Mouse (Mus musculus): ENCODE measurements around the gene Irf9. TPM values are rescaled to one million over a fixed set of nuclear protein-coding genes. Genes with fewer than 3 reads are reported as not detected.

Irf9 gene
- polyA plus RNA-seq, 1 experiment from 2014 or later: 10.4 TPM

- no peak overlapping the region for H3K4me3 ChIP-seq (ENCODE audit: low read depth, low read length)
- H3K9me3 ChIP-seq (replicated peaks; ENCODE audit: control insufficient read depth, low read length, poor library complexity, severe bottlenecking): no peaks in the 10 kb centered on the region
- H3K4me1 ChIP-seq (ENCODE audit: control insufficient read depth, insufficient read depth, low read length): no peaks in the 10 kb centered on the region
- 85% methylated on average over 2 of the region's 2 CpGs for WGBS
- no peak overlapping the region for H3K27ac ChIP-seq (ENCODE audit: low read length)
- no peak overlapping the region for H3K9ac ChIP-seq (ENCODE audit: low read depth, low read length)
- no peak for ATAC-seq
- H3K36me3 ChIP-seq (ENCODE audit: control insufficient read depth, insufficient read depth, low read length): no peaks in the 10 kb centered on the region
- no peaks in the 10 kb centered on the region for H3K27me3 ChIP-seq (ENCODE audit: control insufficient read depth, insufficient read depth, low read depth, low read length)
- H3K4me2 ChIP-seq (ENCODE audit: low read length): no peak overlapping the region
These were observed 13.5 kb downstream of the Irf9 start for GRCm38 (mm10) chr14:55616844-55617243.

GRCm38 (mm10) chr14:55617822-55618221 is 14.5 kb downstream of the Irf9 start, which contains the start of gene Rec8:
Gene Rec8 (plus strand): TSS chr14:55618037.
- Histone ChIP-seq H3K4me3 (ENCODE audit: low read depth, low read length) (peak within 1 kb of the TSS; percentile 26), H3K27me3 (ENCODE audit: control insufficient read depth, insufficient read depth, low read depth, low read length) (no peaks in the 10 kb centered on the region), H3K27ac (ENCODE audit: low read length) (no peak within 1 kb of the TSS), H3K9ac (ENCODE audit: low read depth, low read length) (no peak within 1 kb of the TSS), H3K36me3 (ENCODE audit: control insufficient read depth, insufficient read depth, low read length) (no peaks in the 10 kb centered on the region), H3K4me2 (ENCODE audit: low read length) (peak within 1 kb of the TSS; percentile 26; the same call in 1 of the 2 replicates), H3K9me3 (replicated peaks; ENCODE audit: control insufficient read depth, low read length, poor library complexity, severe bottlenecking) (no peaks in the 10 kb centered on the region), H3K4me1 (ENCODE audit: control insufficient read depth, insufficient read depth, low read length) (no peaks in the 10 kb centered on the region)
- WGBS: 29% methylated on average over 21 of the region's 21 CpGs
- ATAC-seq: peak; percentile 79

- H3K4me1 ChIP-seq (ENCODE audit: control insufficient read depth, insufficient read depth, low read length): no peaks in the 10 kb centered on the region
- no peak overlapping the region for H3K9ac ChIP-seq (ENCODE audit: low read depth, low read length)
- peak overlapping the region; percentile 26 for H3K4me3 ChIP-seq (ENCODE audit: low read depth, low read length)
- no peaks in the 10 kb centered on the region for H3K27me3 ChIP-seq (ENCODE audit: control insufficient read depth, insufficient read depth, low read depth, low read length)
- H3K9me3 ChIP-seq (replicated peaks; ENCODE audit: control insufficient read depth, low read length, poor library complexity, severe bottlenecking): no peaks in the 10 kb centered on the region
- 0 out of 2 replicates have a peak, but pooled peaks cover 2% of the 10 kb centered on the region for H3K36me3 ChIP-seq (ENCODE audit: control insufficient read depth, insufficient read depth, low read length)
- ATAC-seq: no peak
- WGBS: 54% methylated on average over 22 of the region's 22 CpGs
- H3K27ac ChIP-seq (ENCODE audit: low read length): no peak overlapping the region
- peak overlapping the region; percentile 26; the same call in 1 of the 2 replicates for H3K4me2 ChIP-seq (ENCODE audit: low read length)
These were observed 15.3 kb downstream of the Irf9 start for GRCm38 (mm10) chr14:55618486-55619195.

- H3K4me3 ChIP-seq (ENCODE audit: low read depth, low read length): no peak overlapping the region
- H3K27ac ChIP-seq (ENCODE audit: low read length): no peak overlapping the region
- H3K9ac ChIP-seq (ENCODE audit: low read depth, low read length): no peak overlapping the region
- H3K36me3 ChIP-seq (ENCODE audit: control insufficient read depth, insufficient read depth, low read length): peaks cover 59% of the 10 kb centered on the region
- no peaks in the 10 kb centered on the region for H3K9me3 ChIP-seq (replicated peaks; ENCODE audit: control insufficient read depth, low read length, poor library complexity, severe bottlenecking)
- H3K27me3 ChIP-seq (ENCODE audit: control insufficient read depth, insufficient read depth, low read depth, low read length): no peaks in the 10 kb centered on the region
- H3K4me1 ChIP-seq (ENCODE audit: control insufficient read depth, insufficient read depth, low read length): no peaks in the 10 kb centered on the region
- H3K4me2 ChIP-seq (ENCODE audit: low read length): no peak overlapping the region
- 97% methylated on average over 26 of the region's 27 CpGs for WGBS
- no peak for ATAC-seq
These were observed 24.9 kb downstream of the Irf9 start for GRCm38 (mm10) chr14:55628077-55628827.

GRCm38 (mm10) chr14:55629312-55629711 is 25.9 kb downstream of the Irf9 start:
- Histone ChIP-seq H3K4me1 (ENCODE audit: control insufficient read depth, insufficient read depth, low read length) (0 out of 2 replicates have a peak, but pooled peaks cover 1% of the 10 kb centered on the region), H3K27ac (ENCODE audit: low read length) (no peak overlapping the region), H3K9ac (ENCODE audit: low read depth, low read length) (no peak overlapping the region), H3K4me3 (ENCODE audit: low read depth, low read length) (no peak overlapping the region), H3K36me3 (ENCODE audit: control insufficient read depth, insufficient read depth, low read length) (peaks cover 61% of the 10 kb centered on the region), H3K4me2 (ENCODE audit: low read length) (no peak overlapping the region), H3K27me3 (ENCODE audit: control insufficient read depth, insufficient read depth, low read depth, low read length) (no peaks in the 10 kb centered on the region), H3K9me3 (replicated peaks; ENCODE audit: control insufficient read depth, low read length, poor library complexity, severe bottlenecking) (no peaks in the 10 kb centered on the region)
- ATAC-seq: no peak
- WGBS: 47% methylated on average over 5 of the region's 5 CpGs

GRCm38 (mm10) chr14:55634874-55635522 is 31.6 kb downstream of the Irf9 start:
- Histone ChIP-seq H3K9ac (ENCODE audit: low read depth, low read length) (peak overlapping the region; percentile 91), H3K27me3 (ENCODE audit: control insufficient read depth, insufficient read depth, low read depth, low read length) (no peaks in the 10 kb centered on the region), H3K4me3 (ENCODE audit: low read depth, low read length) (peak overlapping the region; percentile 78), H3K9me3 (replicated peaks; ENCODE audit: control insufficient read depth, low read length, poor library complexity, severe bottlenecking) (no peaks in the 10 kb centered on the region), H3K4me1 (ENCODE audit: control insufficient read depth, insufficient read depth, low read length) (peaks cover 13% of the 10 kb centered on the region), H3K27ac (ENCODE audit: low read length) (peak overlapping the region; percentile 81), H3K36me3 (ENCODE audit: control insufficient read depth, insufficient read depth, low read length) (peaks cover 26% of the 10 kb centered on the region), H3K4me2 (ENCODE audit: low read length) (peak overlapping the region; percentile 97)
- ATAC-seq: peak; percentile 27
- WGBS: 3% methylated on average over 23 of the region's 23 CpGs

GRCm38 (mm10) chr14:55635523-55636007 is 32.2 kb downstream of the Irf9 start, which contains the start of gene Ipo4:
Gene Ipo4 (minus strand): TSS chr14:55635957.
- H3K27me3 ChIP-seq (ENCODE audit: control insufficient read depth, insufficient read depth, low read depth, low read length): no peaks in the 10 kb centered on the region
- ATAC-seq: peak; percentile 94
- H3K4me2 ChIP-seq (ENCODE audit: low read length): peak within 1 kb of the TSS; percentile 97
- H3K27ac ChIP-seq (ENCODE audit: low read length): peak within 1 kb of the TSS; percentile 81
- H3K9ac ChIP-seq (ENCODE audit: low read depth, low read length): peak within 1 kb of the TSS; percentile 91
- 2% methylated on average over 31 of the region's 33 CpGs for whole genome bisulfite sequencing
- peaks cover 25% of the 10 kb centered on the region for H3K36me3 ChIP-seq (ENCODE audit: control insufficient read depth, insufficient read depth, low read length)
- peak within 1 kb of the TSS; percentile 78 for H3K4me3 ChIP-seq (ENCODE audit: low read depth, low read length)
- H3K9me3 ChIP-seq (replicated peaks; ENCODE audit: control insufficient read depth, low read length, poor library complexity, severe bottlenecking): no peaks in the 10 kb centered on the region
- peaks cover 13% of the 10 kb centered on the region for H3K4me1 ChIP-seq (ENCODE audit: control insufficient read depth, insufficient read depth, low read length)

- Histone ChIP-seq H3K27ac (ENCODE audit: low read length) (no peak within 1 kb of the TSS), H3K4me1 (ENCODE audit: control insufficient read depth, insufficient read depth, low read length) (peaks cover 19% of the 10 kb centered on the region), H3K4me2 (ENCODE audit: low read length) (no peak within 1 kb of the TSS), H3K9ac (ENCODE audit: low read depth, low read length) (no peak within 1 kb of the TSS), H3K36me3 (ENCODE audit: control insufficient read depth, insufficient read depth, low read length) (peaks cover 17% of the 10 kb centered on the region), H3K9me3 (replicated peaks; ENCODE audit: control insufficient read depth, low read length, poor library complexity, severe bottlenecking) (no peaks in the 10 kb centered on the region), H3K27me3 (ENCODE audit: control insufficient read depth, insufficient read depth, low read depth, low read length) (no peaks in the 10 kb centered on the region), H3K4me3 (ENCODE audit: low read depth, low read length) (no peak within 1 kb of the TSS)
- WGBS: 96% methylated on average over 9 of the region's 9 CpGs
- no peak for ATAC-seq
These were observed 34.4 kb downstream of the Irf9 start, which contains the start of gene Gm49378 for GRCm38 (mm10) chr14:55637795-55638194. Gene Gm49378 (minus strand): TSS chr14:55637895.

All from midbrain, embryonic 16.5 days (tissue).